Mouse (Mus musculus): Measurements from ENCODE around the gene Tssk3. TPM values are rescaled to one million over a fixed set of nuclear protein-coding genes. Genes with fewer than 3 reads are reported as not detected.

Tssk3 gene
- polyA plus RNA-seq, 1 experiment: 0.26 TPM

- no peak for DNase-seq (ENCODE audit: extremely low spot score in 1 of 2, low spot score in 1 of 2)
Measured at GRCm38 (mm10) chr4:129451471-129452169, 39.2 kb downstream of the Tssk3 start.

- no peak for DNase-seq (ENCODE audit: extremely low spot score in 1 of 2, low spot score in 1 of 2)
Measured at GRCm38 (mm10) chr4:129450851-129451250, 40.0 kb downstream of the Tssk3 start.

GRCm38 (mm10) chr4:129448713-129449112 is 42.1 kb downstream of the Tssk3 start:
- DNase-seq (ENCODE audit: extremely low spot score in 1 of 2, low spot score in 1 of 2): no peak

- DNase-seq (ENCODE audit: extremely low spot score in 1 of 2, low spot score in 1 of 2): no peak
Measured at GRCm38 (mm10) chr4:129447778-129448563, 42.9 kb downstream of the Tssk3 start.

GRCm38 (mm10) chr4:129447360-129447759 is 43.5 kb downstream of the Tssk3 start:
- no peak for DNase-seq (ENCODE audit: extremely low spot score in 1 of 2, low spot score in 1 of 2)

GRCm38 (mm10) chr4:129441145-129441544 is 49.7 kb downstream of the Tssk3 start:
- DNase-seq (ENCODE audit: extremely low spot score in 1 of 2, low spot score in 1 of 2): no peak

GRCm38 (mm10) chr4:129440340-129441063 is 50.3 kb downstream of the Tssk3 start, which contains the start of gene Zbtb8b:
Gene Zbtb8b, minus strand, starts transcription at chr4:129440853.
- peak; percentile 79 to 89 for DNase-seq (ENCODE audit: extremely low spot score in 1 of 2, low spot score in 1 of 2)

Other genes starting within 250 kb of the Tssk3 start
- gene C77080, start 229.6 kb downstream of the Tssk3 start, polyA plus RNA-seq (2012; rRNA removed): 7.5 and 9.2 TPM in 2 replicates
- 1.3 TPM in 2 replicates for gene Sync, start 203.4 kb downstream of the Tssk3 start, polyA plus RNA-seq (2012; rRNA removed)
- 59.1 and 61.4 TPM in 2 replicates for gene Rbbp4, start 155.7 kb downstream of the Tssk3 start, polyA plus RNA-seq (2012; rRNA removed)
- 31.1 and 32.0 TPM in 2 replicates for gene Zbtb8os, start 155.3 kb downstream of the Tssk3 start, polyA plus RNA-seq (2012; rRNA removed)
- gene Zbtb8a, start 112.9 kb downstream of the Tssk3 start, polyA plus RNA-seq (2012; rRNA removed): 8.5 and 9.2 TPM in 2 replicates
- 2.0 and 2.6 TPM in 2 replicates for gene Zbtb8b, start 50.2 kb downstream of the Tssk3 start, polyA plus RNA-seq (2012; rRNA removed)
- gene Bsdc1, start 29.4 kb downstream of the Tssk3 start, polyA plus RNA-seq (2012; rRNA removed): 36.5 and 37.9 TPM in 2 replicates
- gene Fam229a, start 168 bp upstream of the Tssk3 start, polyA plus RNA-seq (2012; rRNA removed): 1.2 and 1.6 TPM in 2 replicates
- 233 TPM in 2 replicates for gene Marcksl1, start 22.6 kb upstream of the Tssk3 start, polyA plus RNA-seq (2012; rRNA removed)
- gene Hdac1, start 51.7 kb upstream of the Tssk3 start, polyA plus RNA-seq (2012; rRNA removed): 61.8 and 70.6 TPM in 2 replicates
- gene Lck, start 82.6 kb upstream of the Tssk3 start, polyA plus RNA-seq (2012; rRNA removed): 3.4 and 3.9 TPM in 2 replicates
- gene Fam167b, start 87.5 kb upstream of the Tssk3 start, polyA plus RNA-seq (2012; rRNA removed): 0.84 and 1.4 TPM in 2 replicates
- 215 and 219 TPM in 2 replicates for gene Eif3i, start 109.6 kb upstream of the Tssk3 start, polyA plus RNA-seq (2012; rRNA removed)
- 139 and 143 TPM in 2 replicates for gene Tmem234, start 109.6 kb upstream of the Tssk3 start, polyA plus RNA-seq (2012; rRNA removed)
- gene Dcdc2b, start 123.2 kb upstream of the Tssk3 start, polyA plus RNA-seq (2012; rRNA removed): 11.6 and 13.7 TPM in 2 replicates
- 32.0 and 34.9 TPM in 2 replicates for gene Iqcc, start 128.1 kb upstream of the Tssk3 start, polyA plus RNA-seq (2012; rRNA removed)
- 105 and 107 TPM in 2 replicates for gene Ccdc28b, start 132.9 kb upstream of the Tssk3 start, polyA plus RNA-seq (2012; rRNA removed)
- 31.9 and 36.2 TPM in 2 replicates for gene Txlna, start 150.0 kb upstream of the Tssk3 start, polyA plus RNA-seq (2012; rRNA removed)
- gene Kpna6, start 181.7 kb upstream of the Tssk3 start, polyA plus RNA-seq (2012; rRNA removed): 43.6 and 49.5 TPM in 2 replicates
- gene Tmem39b, start 205.8 kb upstream of the Tssk3 start, polyA plus RNA-seq (2012; rRNA removed): 19.9 and 21.1 TPM in 2 replicates